Mouse (Mus musculus): ENCODE measurements at regions not wholly inside any gene's neighbourhood (a gene's known extent, or its start where the extent isn't known, plus 50 kb on each side); places are given as distances from the start of the nearest gene placed in this dataset.

GRCm38 (mm10) chr5:29870537-29870936 is 134.8 kb upstream of the Gm5129 start:
- no peak for DNase-seq (ENCODE audit: low spot score)

DNA sequence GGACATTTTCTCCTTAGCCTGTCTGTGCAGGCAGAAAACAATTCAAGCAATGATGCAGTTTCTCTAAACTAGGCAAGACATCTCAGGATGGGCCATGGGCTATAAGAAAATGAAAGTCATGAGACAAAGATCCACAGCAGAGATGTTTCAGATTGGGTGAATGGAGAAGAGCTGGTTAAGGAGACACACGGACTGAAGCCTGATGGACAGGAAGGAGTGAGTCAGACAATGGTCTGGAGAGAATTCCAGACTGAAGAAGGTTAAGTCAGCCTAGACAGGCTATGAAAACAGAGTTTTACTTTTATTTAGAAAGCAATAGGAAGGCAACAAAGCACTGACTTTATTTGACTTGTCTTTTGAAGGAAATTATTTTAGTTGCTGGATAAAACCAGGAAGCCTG is 137.5 kb upstream of the Il6 start:
- no peak for DNase-seq (ENCODE audit: low spot score)

DNA sequence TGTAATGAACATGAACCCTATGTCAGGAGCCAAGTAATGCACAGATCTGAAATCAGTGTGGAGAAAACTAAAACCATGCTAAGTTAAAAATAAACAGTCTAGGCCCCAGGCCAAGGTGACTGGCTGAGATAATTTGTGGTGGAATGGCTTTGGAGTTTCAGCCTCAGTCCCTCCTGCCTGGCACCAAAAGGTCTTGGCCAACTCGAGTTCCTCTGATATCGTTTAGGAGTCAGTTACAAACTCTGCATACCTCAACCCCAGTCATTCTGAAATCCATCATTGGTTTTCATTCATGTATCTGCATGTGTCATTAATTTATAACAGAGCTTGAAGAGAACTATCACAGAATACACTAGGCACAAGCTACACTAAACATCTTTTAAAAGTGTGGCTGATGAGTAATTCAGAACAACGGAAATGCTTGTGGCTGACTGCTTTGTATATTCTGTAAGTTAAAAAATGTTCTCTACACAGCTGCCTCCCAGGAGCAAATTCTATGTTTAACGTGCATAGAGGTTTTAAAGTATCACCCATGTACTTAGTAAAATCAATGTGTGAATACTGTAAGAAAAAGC is 125.6 kb upstream of the Il6 start:
- DNase-seq (ENCODE audit: low spot score), result no peak

- no peak for DNase-seq (ENCODE audit: low spot score)
These were observed 120.6 kb upstream of the Il6 start for GRCm38 (mm10) chr5:29892344-29892743.

DNA sequence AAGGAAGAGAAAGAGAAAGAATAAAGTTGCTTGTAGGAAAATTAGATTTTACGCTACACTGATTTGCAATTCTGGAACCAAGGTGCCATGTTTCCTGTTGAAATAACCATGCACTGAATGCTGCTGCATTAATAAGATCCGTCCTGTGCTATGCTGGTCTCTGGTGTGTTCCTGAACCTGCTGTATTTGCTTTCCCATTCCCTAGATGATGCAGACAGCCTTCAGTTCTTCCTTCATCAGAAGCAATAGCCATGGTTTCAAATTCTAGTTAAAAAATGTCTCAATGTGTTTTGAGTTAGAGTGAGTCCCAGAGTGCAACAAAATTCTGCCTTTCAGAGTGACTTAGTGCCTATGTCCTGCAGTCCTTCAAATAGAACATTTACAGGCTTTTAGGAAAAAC is 120.1 kb upstream of the Il6 start:
- DNase-seq (ENCODE audit: low spot score), result no peak

DNA sequence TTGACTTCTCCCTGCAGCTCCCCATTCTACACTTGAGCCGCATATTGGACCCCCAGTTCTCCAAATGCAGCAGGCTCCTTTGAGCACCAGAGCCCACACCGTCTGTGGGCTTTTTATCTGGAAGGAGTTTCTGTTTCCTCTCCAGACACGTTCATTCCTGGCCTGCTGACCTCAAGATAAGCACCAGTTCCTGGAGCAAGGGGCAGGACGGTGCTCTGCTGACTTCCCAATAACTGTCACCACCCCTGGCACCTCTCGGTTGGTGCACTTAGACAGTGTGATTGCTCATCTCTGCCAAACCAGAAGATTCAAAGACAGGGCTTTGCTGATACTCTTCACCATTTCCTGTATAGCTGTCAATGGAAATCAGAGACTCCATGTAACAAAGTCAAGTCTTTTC is 119.1 kb upstream of the Il6 start:
- DNase-seq (ENCODE audit: low spot score), result no peak

DNA sequence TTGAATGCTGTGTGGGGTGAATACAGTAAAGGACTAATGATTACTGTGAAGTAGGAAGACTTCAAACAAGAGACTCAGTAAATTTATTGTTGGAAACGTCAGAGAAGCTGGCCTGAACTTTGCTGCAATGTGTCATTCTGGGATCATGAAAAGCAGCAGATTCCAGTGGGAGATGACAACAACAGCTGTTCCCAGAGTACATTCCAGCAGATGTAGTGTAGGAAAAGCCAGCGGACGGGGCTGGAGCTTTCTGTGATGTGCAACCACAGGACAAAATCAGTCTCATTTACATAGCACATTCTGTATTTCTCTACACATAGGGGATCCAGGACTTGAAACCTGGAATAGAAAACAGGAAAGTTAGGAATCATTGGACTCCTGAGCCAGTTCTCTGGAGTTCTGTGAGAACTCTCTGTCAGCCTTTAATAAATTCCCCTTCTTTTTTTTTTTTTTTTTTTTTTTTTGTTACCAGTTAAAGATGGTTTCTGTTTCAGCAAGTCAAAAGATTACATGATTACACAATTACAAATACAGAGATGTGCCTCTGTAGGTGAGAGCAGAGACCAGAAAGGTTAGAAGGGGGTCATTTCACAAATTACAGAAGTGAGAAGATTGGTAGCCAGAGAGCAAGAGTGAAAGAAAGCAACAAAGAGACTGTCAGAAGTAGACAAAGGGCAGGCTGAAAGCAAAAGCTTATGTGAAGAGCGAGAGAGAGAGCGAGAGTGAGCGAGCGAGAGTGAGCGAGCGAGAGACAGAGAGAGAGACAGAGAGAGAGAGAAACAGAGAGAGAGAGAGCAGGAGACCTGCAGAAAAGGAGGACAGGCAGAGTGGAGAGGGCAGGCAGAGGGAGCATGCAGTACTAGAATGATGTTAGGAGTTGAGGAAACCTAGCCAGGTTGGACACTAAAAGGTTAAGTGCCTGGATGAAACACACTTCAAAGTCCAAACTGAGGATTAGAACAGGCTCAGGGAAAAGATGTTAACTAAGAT is 118.0 kb upstream of the Il6 start:
- peak; percentile 29 for DNase-seq (ENCODE audit: low spot score)

DNA sequence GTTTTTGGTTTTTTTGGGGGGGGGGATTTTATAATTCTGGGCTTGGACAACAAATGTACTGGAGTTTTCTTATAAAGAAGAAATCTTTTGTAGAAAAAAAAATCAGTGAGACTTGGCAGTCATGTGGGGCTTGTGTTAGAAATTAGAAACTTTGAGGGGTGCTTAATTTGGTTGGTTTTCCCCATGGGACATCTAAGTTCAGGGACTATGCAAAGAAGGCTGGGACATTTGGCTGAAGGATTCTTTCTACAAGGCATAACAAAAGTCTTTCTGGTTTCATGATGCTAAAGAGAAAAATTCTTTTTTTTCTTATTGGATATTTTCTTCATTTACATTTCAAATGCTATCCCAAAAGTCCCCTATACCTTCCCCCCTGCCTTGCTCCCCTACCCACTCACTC is 115.3 kb upstream of the Il6 start:
- DNase-seq (ENCODE audit: low spot score), result no peak

GRCm38 (mm10) chr5:29901716-29902115 is 111.2 kb upstream of the Il6 start:
- no peak for DNase-seq (ENCODE audit: low spot score)

- DNase-seq (ENCODE audit: low spot score), result no peak
These were observed 92.6 kb upstream of the Il6 start for GRCm38 (mm10) chr5:29920295-29920694.

DNA sequence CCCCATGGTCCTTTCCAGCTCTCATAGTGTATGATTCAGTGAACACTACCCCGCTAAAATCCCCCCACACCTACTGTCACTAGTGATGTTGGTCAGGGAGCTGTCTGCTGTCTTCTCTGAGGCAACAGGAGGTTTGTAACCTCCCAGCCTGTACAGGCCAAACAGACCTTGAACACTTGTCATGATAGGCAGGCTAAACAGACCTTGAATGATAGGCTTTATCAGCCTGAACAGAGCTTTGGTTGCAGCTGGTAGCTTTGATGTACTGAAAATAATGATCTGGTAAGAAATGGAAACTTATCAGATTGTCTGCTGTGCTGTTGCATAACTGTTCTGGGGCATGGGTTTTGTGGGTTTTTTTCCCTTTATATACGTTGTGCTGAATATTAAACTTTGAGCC is 87.4 kb upstream of the Il6 start:
- DNase-seq (ENCODE audit: low spot score), result no peak

DNA sequence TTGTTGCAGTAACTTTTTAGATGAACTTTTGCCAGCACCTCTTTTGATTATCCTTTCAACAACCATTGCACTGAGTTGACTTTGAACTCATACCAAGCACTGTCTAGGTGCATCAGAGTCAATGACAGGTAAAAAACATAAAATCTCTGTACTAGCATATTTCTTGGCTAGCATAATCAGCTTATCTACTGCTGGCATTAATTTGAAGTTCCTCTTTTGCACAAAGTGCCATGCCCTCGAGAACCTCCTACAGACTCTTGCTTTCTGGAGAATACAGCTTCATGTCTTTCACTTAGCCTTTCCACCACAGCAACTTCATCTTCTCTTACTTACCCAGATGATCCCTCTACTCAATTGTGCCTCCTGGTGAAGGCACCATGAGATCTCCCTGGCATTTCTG is 85.3 kb upstream of the Il6 start:
- DNase-seq (ENCODE audit: low spot score), result no peak

DNA sequence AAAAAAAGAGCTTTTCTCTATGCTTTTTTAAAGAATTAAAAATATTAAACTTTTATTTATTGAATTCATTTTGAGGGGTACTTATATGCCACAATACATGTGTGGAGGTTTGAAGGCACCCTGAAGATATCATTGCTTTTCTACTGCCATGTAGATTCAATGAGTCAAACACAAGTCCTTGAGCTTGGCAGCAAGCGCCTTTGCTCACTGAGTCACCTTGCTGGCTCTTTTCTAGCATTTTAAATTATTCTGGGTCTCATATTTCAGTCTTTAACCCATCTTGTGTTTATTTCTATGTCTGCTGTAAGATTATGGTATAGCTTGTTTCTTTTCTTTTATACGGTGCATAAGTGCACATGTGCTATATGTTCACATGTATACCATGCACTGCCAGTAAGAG is 83.5 kb upstream of the Il6 start:
- DNase-seq (ENCODE audit: low spot score), result no peak

DNA sequence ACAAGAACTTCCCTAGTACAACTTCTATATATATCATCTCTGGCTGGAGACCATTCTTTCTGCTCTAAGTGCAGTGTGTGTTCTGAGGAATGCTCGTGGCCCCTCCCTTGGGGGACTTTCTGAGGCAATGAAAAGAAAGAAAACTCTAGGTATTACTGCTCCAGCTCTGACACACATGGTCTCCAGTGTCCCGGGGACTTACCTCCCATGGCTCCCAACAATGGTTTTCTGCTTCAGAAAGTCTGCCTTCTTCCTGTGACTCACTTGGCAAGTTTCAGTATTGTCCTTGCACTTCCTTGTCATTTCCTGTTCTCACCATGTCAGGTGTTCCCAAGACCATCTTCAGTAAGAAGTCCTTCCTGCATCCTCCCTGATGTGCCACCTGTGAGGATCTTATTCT is 65.7 kb upstream of the Il6 start:
- no peak for DNase-seq (ENCODE audit: low spot score)

DNA sequence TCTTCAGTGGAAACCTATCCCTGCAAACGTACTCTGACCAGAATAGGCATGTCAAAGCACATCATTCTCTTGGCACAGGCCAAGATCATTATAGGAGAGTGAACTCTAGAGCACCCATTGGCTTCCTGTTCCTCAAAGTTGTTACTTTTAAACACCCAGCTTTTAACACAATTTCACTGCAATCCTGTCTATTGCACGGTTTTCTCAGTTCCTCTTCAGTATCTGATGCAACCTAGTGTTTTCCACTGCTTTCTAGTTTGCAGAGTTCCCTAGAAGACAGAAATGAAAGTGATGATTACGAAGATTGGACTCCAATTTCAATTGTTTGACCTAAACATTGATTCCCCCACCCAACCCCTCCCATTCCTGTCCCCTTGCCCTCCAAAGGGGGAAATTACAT is 64.8 kb upstream of the Il6 start:
- peak; percentile 41 for DNase-seq (ENCODE audit: low spot score)

DNA sequence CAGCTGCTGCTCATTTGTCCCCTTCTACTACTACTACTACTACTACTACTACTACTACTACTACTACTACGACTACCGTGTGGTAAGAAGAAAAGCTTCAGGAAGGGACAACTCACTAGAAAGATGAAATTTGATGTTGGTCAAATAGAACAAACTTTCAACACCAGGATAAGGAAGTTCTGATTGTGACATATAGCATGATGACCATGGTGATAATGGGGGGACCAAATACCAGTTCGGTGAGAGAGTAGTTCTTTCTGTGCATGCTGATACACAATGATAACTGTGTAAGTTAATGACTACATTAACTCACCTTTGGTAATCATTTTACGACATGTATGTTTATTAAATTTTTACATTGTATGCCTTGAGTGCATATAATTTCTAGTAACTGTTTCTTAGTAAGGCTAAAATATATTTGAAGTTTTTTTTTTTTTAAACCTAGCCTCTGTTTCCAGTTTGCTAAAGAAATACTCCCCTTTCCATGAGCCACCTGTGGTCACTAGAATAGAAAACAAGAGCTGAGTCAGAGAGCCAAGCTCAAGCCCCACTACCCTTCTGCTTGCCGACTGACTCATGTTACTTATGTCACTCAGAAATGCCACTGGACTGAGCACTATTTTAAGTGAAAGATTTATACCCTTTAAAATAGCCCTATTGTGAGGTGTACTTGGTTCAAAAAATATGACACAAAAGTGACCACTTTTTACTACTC is 62.3 kb upstream of the Il6 start:
- no peak for DNase-seq (ENCODE audit: low spot score)

DNA sequence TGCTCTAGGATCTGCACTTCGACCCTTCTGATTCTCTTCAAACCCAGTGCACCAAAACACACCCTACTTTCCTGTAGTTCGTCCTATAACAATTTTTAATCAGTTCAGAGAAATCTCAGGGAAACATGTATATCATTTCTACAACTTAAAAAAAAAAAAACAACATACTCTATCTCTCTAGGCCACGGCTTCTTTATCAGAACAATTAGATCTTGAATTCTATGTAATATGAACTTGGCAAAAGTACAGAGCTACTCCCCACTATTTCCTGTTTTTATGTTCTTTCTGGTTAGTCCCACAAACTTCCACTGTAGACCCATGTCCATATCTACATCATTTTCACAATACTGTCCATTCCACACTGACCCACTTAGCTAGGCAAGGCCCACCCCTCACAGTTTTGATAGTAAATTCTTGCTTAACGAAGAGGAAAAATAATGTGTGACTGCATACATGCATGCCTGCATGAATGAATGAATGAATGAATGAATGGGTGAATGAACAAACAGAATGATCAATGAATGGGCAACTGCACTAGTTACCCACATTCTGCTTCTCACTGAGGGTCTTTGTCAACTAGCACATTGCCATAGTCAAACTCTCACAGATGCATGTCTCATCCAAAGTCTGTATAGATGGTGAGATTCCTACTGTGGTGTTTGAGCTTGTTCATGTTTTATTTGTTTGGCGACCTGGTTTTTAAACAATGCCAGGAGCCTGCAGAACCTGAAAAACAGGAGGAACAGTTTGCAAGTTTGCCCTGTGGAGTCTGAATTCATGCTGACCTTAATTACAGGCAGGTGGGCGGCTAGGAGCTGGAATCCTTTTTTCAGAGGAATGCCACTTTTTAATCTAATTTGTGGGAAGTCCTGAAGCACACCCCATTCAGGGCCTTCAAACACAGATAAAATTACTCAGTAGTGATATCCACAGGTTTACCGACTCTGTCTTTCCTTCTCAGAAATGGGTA is 61.2 kb upstream of the Il6 start:
- no peak for DNase-seq (ENCODE audit: low spot score)

Data from lung, postnatal 25 days (tissue).